Mouse (Mus musculus) ES-E14 (cell line): ENCODE results near the gene Galr3. TPM values are rescaled to one million over a fixed set of nuclear protein-coding genes. Genes with fewer than 3 reads are reported as not detected.

ENCODE experiments used
- DNase-seq: peaks from one replicate; pipeline ENCODE4 v3.0.0-alpha.2; 2013; ENCODE audit warnings: low read depth, low spot score
- H3K27ac ChIP-seq: 2 replicates; pipeline ENCODE4 v1.5.1; 2012; ENCODE audit warnings: low read depth, mild to moderate bottlenecking, low read length, moderate library complexity, mixed read lengths; ENCODE audit not compliant: poor library complexity, insufficient read depth, severe bottlenecking
- H3K36me3 ChIP-seq: 2 replicates; pipeline ENCODE4 v1.6.1; 2012; ENCODE audit warnings: mild to moderate bottlenecking, low read length, moderate library complexity, mixed read lengths; ENCODE audit not compliant: control insufficient read depth, poor library complexity, insufficient read depth, severe bottlenecking
- H3K4me1 ChIP-seq, 2 experiments: fragments of 150-350 bp in 1 of 2; sonication (generic) in 1 of 2; 2 replicates each; pipeline ENCODE4 v1.6.1; 2012; ENCODE audit warnings: low read length in 2 of 2, mild to moderate bottlenecking in 1 of 2, mixed read lengths in 1 of 2; ENCODE audit not compliant: control insufficient read depth in 2 of 2, insufficient read depth in 2 of 2, poor library complexity in 1 of 2
- H3K4me3 ChIP-seq, 2 experiments: fragments of 150-350 bp in 1 of 2; sonication (generic) in 1 of 2; 2 replicates each; pipeline ENCODE4 v1.5.1; 2012; ENCODE audit warnings: low read length in 2 of 2, low read depth in 1 of 2, mild to moderate bottlenecking in 1 of 2, mixed read lengths in 1 of 2; ENCODE audit not compliant: insufficient read depth in 1 of 2, poor library complexity in 1 of 2, severe bottlenecking in 1 of 2
- H3K9ac ChIP-seq: 2 replicates; pipeline ENCODE4 v1.6.1; 2012; ENCODE audit warnings: low read depth, mild to moderate bottlenecking, low read length, mixed read lengths; ENCODE audit not compliant: poor library complexity, insufficient read depth, severe bottlenecking
- H3K9me3 ChIP-seq: fragments of 150-350 bp; sonication (generic); 2 replicates; pipeline ENCODE4 v1.6.1; 2012; ENCODE audit warnings: low read depth, mild to moderate bottlenecking, low read length; ENCODE audit not compliant: control insufficient read depth, insufficient read depth
- CHD2 ChIP-seq: IDR thresholded peaks from 2 replicates; pipeline ENCODE4 v1.6.1; 2014; ENCODE audit warnings: mild to moderate bottlenecking, low read depth, low read length, inconsistent platforms
- HCFC1 ChIP-seq: IDR thresholded peaks from 2 replicates; pipeline ENCODE4 v1.6.1; 2012; ENCODE audit warnings: low read length, inconsistent platforms, borderline replicate concordance; ENCODE audit not compliant: insufficient read depth
- MAFK ChIP-seq: IDR thresholded peaks from 2 replicates; pipeline ENCODE4 v1.6.1; 2014; ENCODE audit warnings: mild to moderate bottlenecking, low read depth, low read length, inconsistent platforms; ENCODE audit not compliant: insufficient read depth
- ZC3H11A ChIP-seq: IDR thresholded peaks from 2 replicates; pipeline ENCODE4 v1.6.1; 2012; ENCODE audit warnings: low read depth, mild to moderate bottlenecking, inconsistent platforms, low read length, borderline replicate concordance
- ZNF384 ChIP-seq: IDR thresholded peaks from 2 replicates; pipeline ENCODE4 v1.6.1; 2012; ENCODE audit warnings: low read depth, low read length, inconsistent platforms
- in situ Hi-C, 2 experiments: fragments of 600-800 bp; cut with MboI; formaldehyde crosslinking; loops; one replicate each; pipeline ENCODE4 v1.15.1; 2025; ENCODE audit warnings: low sequenced_read_pairs in 2 of 2, inconsistent platforms in 1 of 2; ENCODE audit not compliant: unreplicated experiment in 2 of 2
- total RNA-seq: library from RNA; depleted of rRNA; stranded (reverse); fragments of 300-350 nt; gene quantifications from 2 replicates; pipeline ENCODE4 v1.2.3, GENCODE M21; 2012

Gene Galr3
- total RNA-seq, 1 experiment, result not detected

DNA sequence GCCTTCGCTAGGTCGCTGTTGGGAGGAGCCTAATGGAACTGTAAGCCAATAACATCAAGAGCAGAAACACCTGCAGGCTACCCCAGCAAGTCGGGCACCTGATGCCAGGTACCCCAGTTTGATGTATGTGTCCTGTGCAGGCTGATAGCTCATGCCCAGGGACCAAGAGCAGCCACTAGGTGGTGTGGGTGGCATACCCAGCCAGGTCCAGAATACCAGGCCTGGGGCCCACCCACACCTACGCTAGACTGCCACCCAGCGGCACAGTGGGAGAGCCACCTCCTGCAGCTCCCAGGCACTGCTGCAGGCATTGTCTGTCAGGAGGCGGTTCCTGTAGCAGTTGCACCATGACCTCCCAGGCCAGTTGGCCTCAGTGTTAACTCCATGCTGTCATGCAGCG is 2.8 kb upstream of the Galr3 start:
- H3K9me3 ChIP-seq, result no peaks in the 10 kb centered on the region
- TF ChIP-seq ZNF384 (no peak), CHD2 (no peak), HCFC1 (no peak), MAFK (no peak), ZC3H11A (no peak)
- DNase-seq, result no peak
- peaks cover 2 to 19% of the 10 kb centered on the region in 2 experiments; a peak in 2 of 4 replicates for H3K4me1 ChIP-seq
- no peak overlapping the region for H3K9ac ChIP-seq
- H3K36me3 ChIP-seq, result peaks cover 21% of the 10 kb centered on the region
- in situ Hi-C loops, result no loop called here
- no peak overlapping the region for H3K27ac ChIP-seq
- H3K4me3 ChIP-seq, result no peak overlapping the region

DNA sequence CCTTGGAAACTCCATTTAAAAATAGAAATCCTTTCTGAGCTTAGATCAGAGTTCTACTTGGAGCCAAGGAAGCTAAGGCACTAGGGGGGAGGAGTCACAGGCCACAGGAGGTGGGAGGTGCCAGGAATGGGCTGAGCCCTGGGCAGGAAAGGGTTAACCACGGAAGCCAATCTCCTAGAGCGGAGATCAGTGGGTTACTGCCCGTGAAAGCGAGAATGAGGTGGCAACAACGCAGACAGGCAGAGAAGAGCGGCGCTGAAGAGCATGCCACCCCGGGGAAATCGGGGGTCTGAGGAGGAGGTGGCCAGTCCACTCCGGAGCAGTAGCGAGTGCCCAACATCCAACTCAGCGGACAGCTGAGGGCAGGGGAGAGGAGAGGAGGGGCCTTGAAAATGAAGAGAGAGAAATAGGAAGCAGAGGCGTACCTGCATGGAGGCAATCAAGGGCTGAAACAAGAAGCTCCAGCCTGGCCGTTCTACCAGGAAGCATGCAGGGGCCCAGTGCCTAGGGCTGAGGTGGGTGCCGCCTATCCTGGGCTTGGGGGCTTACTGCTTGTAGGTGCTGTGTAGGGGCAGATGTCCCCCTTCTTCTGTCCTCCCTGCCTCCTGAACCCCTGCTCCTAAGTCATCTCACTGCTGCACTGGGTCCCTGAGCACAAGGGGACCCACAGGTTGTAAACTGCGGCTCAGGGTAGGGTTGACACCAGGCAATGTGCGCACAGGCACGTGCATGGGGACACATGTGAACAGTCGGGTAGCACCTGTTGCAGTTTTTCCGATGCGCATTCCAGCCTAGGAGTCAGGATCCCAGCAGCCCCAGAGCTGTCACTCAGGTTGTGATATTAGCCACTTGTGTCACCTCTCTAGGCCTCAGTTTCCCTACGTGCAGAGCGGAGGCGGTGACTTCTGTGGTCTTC is 926 bp upstream of the Galr3 start:
- Histone ChIP-seq H3K9ac (no peak overlapping the region), H3K4me3 (peak overlapping the region in 1 of 2 experiments; percentile 14; a peak in 1 of 4 replicates), H3K27ac (no peak overlapping the region), H3K9me3 (no peaks in the 10 kb centered on the region), H3K4me1 (peaks cover 2 to 21% of the 10 kb centered on the region in 2 experiments; a peak in 2 of 4 replicates), H3K36me3 (peaks cover 12% of the 10 kb centered on the region; the same call in 1 of the 2 replicates)
- no peak for TF ChIP-seq HCFC1
- TF ChIP-seq ZNF384, result no peak
- TF ChIP-seq CHD2, result no peak
- no peak for DNase-seq
- in situ Hi-C loops, result no loop called here

DNA sequence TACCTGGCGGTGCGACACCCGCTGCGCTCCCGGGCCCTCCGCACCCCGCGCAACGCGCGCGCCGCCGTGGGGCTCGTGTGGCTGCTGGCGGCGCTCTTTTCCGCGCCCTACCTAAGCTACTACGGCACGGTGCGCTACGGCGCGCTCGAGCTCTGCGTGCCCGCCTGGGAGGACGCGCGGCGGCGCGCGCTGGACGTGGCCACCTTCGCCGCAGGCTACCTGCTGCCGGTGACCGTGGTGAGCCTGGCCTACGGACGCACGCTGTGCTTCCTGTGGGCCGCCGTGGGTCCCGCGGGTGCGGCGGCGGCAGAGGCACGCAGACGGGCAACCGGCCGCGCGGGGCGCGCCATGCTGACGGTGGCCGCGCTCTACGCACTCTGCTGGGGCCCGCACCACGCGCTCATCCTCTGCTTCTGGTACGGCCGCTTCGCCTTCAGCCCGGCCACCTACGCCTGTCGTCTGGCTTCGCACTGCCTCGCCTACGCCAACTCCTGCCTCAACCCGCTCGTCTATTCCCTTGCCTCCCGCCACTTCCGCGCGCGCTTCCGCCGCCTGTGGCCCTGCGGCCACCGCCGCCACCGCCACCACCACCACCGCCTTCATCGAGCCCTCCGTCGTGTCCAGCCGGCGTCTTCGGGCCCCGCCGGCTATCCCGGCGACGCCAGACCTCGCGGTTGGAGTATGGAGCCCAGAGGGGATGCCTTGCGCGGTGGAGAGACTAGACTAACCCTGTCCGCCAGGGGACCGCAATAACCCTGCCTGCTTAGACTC is 1.2 kb downstream of the Galr3 start:
- no peak for DNase-seq
- peak overlapping the region; percentile 80 to 87 for H3K4me3 ChIP-seq
- no peaks in the 10 kb centered on the region for H3K9me3 ChIP-seq
- peak overlapping the region; percentile 75 for H3K9ac ChIP-seq
- in situ Hi-C loops, result no loop called here
- no peaks in the 10 kb centered on the region for H3K36me3 ChIP-seq
- peaks cover 2 to 21% of the 10 kb centered on the region in 2 experiments; a peak in 2 of 4 replicates for H3K4me1 ChIP-seq
- H3K27ac ChIP-seq, result no peak overlapping the region
- no peak for TF ChIP-seq ZC3H11A
- no peak for TF ChIP-seq ZNF384
- TF ChIP-seq MAFK, result no peak
- TF ChIP-seq CHD2, result no peak
- TF ChIP-seq HCFC1, result no peak

DNA sequence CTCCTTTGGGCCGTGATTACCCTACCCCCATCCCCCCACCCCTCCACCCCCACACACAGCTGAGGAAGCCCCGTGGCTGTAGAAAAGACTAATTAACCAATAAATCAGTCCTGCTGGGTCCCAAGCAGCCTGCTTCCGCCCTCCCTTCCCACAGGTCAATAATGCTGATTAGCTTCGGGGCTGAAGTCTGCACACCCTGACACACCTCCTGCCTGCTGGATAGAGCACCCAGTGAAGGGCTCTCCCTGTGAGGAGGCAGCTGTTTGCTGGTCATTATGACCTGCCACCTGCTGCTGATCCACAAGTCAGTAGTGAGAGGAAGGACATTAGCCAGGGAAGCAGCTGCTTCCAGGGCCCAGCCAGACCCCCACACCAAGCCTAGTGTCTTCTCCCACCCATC is 3.2 kb downstream of the Galr3 start:
- Histone ChIP-seq H3K4me1 (peaks cover 2 to 13% of the 10 kb centered on the region in 2 experiments; a peak in 1 of 4 replicates), H3K36me3 (no peaks in the 10 kb centered on the region), H3K27ac (no peak overlapping the region), H3K9me3 (no peaks in the 10 kb centered on the region), H3K9ac (no peak overlapping the region), H3K4me3 (no peak overlapping the region)
- in situ Hi-C loops, result no loop called here
- no peak for TF ChIP-seq MAFK
- no peak for TF ChIP-seq HCFC1
- no peak for TF ChIP-seq CHD2
- TF ChIP-seq ZC3H11A, result no peak
- no peak for TF ChIP-seq ZNF384
- no peak for DNase-seq
